Mouse (Mus musculus) layer of hippocampus, adult 8-10 months (tissue): ENCODE data around the gene Aldh4a1. TPM values are rescaled to one million over a fixed set of nuclear protein-coding genes. Genes with fewer than 3 reads are reported as not detected.

ENCODE experiments used
- DNase-seq, 2 experiments: peaks; one replicate each; pipeline ENCODE4 v3.0.0; 2022; ENCODE audit warnings: low spot score in 2 of 2
- total RNA-seq, 4 experiments: library from RNA; stranded (reverse); gene quantifications; 2 replicates each; pipeline ENCODE4 v1.2.4; 2022

Gene Aldh4a1
- total RNA-seq, 4 experiments from 2014 or later = 19.3 to 26.5 (median 21.0) TPM

GRCm38 (mm10) chr4:139589351-139590027, 33.2 kb upstream of the Aldh4a1 start:
- no peak for DNase-seq

DNA sequence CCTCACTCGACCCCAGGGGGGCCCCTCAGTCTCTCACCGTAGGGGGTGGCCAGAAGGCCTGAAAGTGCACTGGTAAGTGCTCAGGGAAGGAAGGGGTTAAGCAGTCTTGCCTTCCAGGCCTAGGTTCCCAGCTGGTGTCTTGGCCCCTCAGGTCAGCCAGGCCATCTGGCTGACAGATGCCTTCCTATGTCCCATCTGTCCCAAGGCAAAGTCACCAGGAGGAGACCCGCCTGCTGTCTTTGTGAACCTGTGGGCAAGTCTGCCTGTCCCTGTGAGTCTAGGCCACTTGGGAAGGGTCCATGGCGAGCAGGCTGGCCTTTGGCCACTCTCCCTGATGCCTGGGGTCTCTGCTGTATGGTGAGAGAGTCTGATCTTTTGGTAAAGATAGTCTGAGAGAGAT, 32.2 kb upstream of the Aldh4a1 start:
- no peak for DNase-seq

- DNase-seq = no peak
Observed at GRCm38 (mm10) chr4:139592895-139593294, 29.8 kb upstream of the Aldh4a1 start.

DNA sequence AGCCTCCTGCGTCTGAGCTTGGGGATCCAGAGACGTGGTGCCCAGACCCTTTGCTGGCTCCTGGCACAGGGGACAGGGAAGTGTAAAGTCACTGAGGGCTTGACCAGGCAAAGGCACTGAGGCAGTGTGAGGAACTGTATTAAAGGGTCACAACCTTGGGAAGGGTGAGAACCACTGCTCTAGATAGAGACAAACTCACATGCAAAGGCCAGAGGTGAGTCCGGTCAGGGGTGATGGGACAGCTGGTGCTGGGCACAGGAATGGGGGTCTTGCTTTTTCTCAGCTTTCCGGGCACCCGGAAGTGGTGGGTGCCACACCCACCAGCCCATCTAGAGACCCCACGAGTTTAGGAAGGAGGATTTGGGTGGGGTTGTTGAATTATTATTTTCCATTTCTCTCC, 29.3 kb upstream of the Aldh4a1 start:
- no peak for DNase-seq

DNA sequence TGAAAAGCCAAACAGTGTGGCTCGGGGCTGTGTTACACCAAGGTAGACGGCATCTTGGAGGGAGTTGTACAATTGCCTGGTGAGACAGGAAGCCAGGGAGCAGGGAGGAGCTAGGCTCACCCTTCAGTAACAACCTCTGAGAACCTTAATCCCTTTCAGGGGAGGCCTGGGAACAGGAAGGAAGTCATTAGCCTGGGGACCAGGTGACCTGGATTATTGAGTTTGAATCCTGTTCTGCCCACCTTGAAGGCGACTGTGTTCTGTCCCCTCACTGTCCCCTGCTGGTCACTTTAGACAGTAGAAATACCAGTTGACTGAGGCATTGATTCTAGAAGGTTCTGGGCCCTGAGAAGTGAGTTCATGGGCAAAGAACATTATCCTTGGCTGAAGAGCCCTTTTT, 28.6 kb upstream of the Aldh4a1 start:
- no peak for DNase-seq

GRCm38 (mm10) chr4:139596715-139597114, 26.0 kb upstream of the Aldh4a1 start:
- DNase-seq = no peak

GRCm38 (mm10) chr4:139597286-139598284, 25.1 kb upstream of the Aldh4a1 start:
- no peak for DNase-seq

GRCm38 (mm10) chr4:139598356-139598755, 24.3 kb upstream of the Aldh4a1 start:
- no peak for DNase-seq

GRCm38 (mm10) chr4:139598950-139599518, 23.6 kb upstream of the Aldh4a1 start:
- DNase-seq = peak in 1 of 2 experiments; percentile 48

- DNase-seq = no peak
Observed at GRCm38 (mm10) chr4:139601519-139602356, 20.9 kb upstream of the Aldh4a1 start.

DNA sequence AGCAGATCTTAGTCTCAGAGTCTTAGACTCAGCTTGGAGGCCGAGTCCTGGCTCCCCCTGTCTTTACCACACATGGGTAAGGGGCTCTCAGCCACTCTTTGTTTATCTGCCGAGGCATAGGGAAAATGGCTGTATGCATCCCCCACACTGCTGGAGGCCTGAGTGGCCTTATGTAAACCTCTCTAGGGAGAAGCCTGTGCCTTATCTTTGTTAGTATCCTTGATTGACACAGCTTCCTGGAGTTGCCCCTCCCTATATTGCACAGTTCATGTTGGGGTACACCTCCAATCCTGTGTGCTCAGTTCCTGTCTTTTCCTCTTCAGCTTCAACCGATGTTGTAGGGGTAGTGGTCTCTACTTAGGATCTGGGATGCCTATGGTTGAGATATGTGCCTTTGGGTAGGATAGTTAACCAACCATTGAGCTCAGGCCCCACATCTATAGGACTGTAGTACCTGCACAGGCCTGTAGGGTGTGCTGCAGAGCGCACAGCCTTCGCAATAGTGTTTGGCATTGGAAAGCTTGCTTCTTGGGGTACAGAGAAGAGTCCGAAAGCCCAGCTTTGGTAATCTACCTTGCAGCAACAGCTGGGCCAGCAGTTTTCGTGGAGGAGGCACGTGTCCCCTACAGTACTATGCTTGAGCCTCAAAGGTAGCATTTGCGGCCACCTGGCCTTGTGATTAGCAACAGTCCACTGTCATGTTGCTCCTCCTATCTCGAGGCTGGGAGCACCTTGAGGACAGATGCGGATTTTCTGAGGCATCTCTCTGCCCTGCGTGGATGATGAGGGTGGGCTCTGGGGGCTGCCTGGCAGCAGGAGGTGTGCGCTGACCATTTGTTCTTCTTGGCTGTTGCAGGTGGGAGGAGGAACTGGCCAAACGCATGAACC, 20.1 kb upstream of the Aldh4a1 start, which contains the start of gene Gm21969:
Gm21969 (plus strand) TSS at position 830 of the 888 bp plus-strand sequence.
- peak in 1 of 2 experiments; percentile 64 for DNase-seq

- DNase-seq = no peak
Observed at GRCm38 (mm10) chr4:139605216-139605615, 17.4 kb upstream of the Aldh4a1 start.

DNA sequence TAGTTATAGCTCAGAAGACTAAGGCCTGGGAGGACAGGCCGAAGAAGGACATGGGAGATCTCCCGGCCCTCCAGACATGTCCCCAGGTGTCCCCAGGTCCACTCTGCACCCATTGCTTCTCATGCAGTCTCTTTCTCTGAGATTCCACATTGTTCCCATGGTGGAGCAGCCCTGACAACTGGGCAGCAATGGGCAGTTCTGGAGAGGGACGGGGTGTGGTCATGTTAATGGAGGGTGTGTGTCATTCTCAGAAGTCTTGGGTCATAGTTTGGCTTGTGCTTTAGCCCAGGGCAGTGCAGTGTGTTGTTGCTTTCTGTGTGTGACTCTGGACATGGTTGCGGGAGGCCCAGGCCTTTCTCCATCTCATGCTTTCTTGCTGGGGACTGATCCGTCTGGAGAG, 15.9 kb upstream of the Aldh4a1 start:
- no peak for DNase-seq

- no peak for DNase-seq
Observed at GRCm38 (mm10) chr4:139608975-139609374, 13.7 kb upstream of the Aldh4a1 start.

- no peak for DNase-seq
Observed at GRCm38 (mm10) chr4:139610954-139611353, 11.7 kb upstream of the Aldh4a1 start.

GRCm38 (mm10) chr4:139611542-139611953, 11.1 kb upstream of the Aldh4a1 start:
- peak; percentile 46 to 75 for DNase-seq

GRCm38 (mm10) chr4:139614524-139615260, 8.0 kb upstream of the Aldh4a1 start:
- no peak for DNase-seq

- DNase-seq = no peak
Observed at GRCm38 (mm10) chr4:139616276-139617000, 6.2 kb upstream of the Aldh4a1 start.

- DNase-seq = no peak
Observed at GRCm38 (mm10) chr4:139617001-139617364, 5.7 kb upstream of the Aldh4a1 start.
